Mouse (Mus musculus) heart, embryonic 11.5 days (tissue): Measurements from ENCODE around the gene Ccl26. TPM values are rescaled to one million over a fixed set of nuclear protein-coding genes. Genes with fewer than 3 reads are reported as not detected.

Source experiments
- ATAC-seq: fragments of 200-750 bp; cut with Nextera tagmentation; replicated peaks from 2 replicates; pipeline ENCODE4 v1.8.0; 2017; ENCODE audit warnings: moderate library complexity; ENCODE audit not compliant: insufficient number of reproducible peaks, low FRiP score, low TSS enrichment
- H3K27ac ChIP-seq: fragments of 300-500 bp; sonication (generic); 2 replicates; pipeline ENCODE4 v1.5.1; 2014; ENCODE audit warnings: mild to moderate bottlenecking, low read depth, low read length
- H3K27me3 ChIP-seq: fragments of 300-500 bp; sonication (generic); 2 replicates; pipeline ENCODE4 v1.6.1; 2014; ENCODE audit warnings: mild to moderate bottlenecking, low read length, mixed read lengths; ENCODE audit not compliant: control insufficient read depth, insufficient read depth
- H3K36me3 ChIP-seq: fragments of 300-500 bp; sonication (generic); 2 replicates; pipeline ENCODE4 v1.6.1; 2014; ENCODE audit warnings: mild to moderate bottlenecking, low read length, moderate library complexity, mixed read lengths; ENCODE audit not compliant: control insufficient read depth, insufficient read depth
- H3K4me1 ChIP-seq: fragments of 300-500 bp; sonication (generic); 2 replicates; pipeline ENCODE4 v1.6.1; 2014; ENCODE audit warnings: low read length; ENCODE audit not compliant: control insufficient read depth, insufficient read depth
- H3K4me2 ChIP-seq: fragments of 300-500 bp; sonication (generic); 2 replicates; pipeline ENCODE4 v1.6.1; 2014; ENCODE audit warnings: mild to moderate bottlenecking, moderate library complexity
- H3K4me3 ChIP-seq: fragments of 300-500 bp; sonication (generic); 2 replicates; pipeline ENCODE4 v1.5.1; 2014; ENCODE audit warnings: low read depth, low read length
- H3K9ac ChIP-seq: fragments of 300-500 bp; sonication (generic); 2 replicates; pipeline ENCODE4 v1.6.1; 2014; ENCODE audit warnings: mild to moderate bottlenecking, low read depth, low read length, moderate library complexity
- H3K9me3 ChIP-seq: fragments of 300-500 bp; sonication (generic); replicated peaks from 2 replicates; pipeline ENCODE4 v1.6.1; 2016; ENCODE audit warnings: low read length; ENCODE audit not compliant: control insufficient read depth
- WGBS: fragments of 180-500 bp; shearing (Covaris S2); extraction: QIAGEN DNeasy Blood & Tissue Kit; methylation state at CpG from one replicate; pipeline ENCODE4 v1.1.7; 2014; ENCODE audit not compliant: insufficient replicate concordance; 5-methylcytosine and 5-hydroxymethylcytosine counted together
- polyA plus RNA-seq: library from polyadenylated mRNA; unstranded; fragments of >200 nt; fragmentation: Nextera tagmentation; extraction: Ambion mirVana; gene quantifications from 2 replicates; pipeline ENCODE4 v1.2.1, GENCODE M21; 2014

Gene Ccl26
- polyA plus RNA-seq, 1 experiment from 2014 or later: not detected

GRCm38 (mm10) chr5:135579331-135579751, 16.0 kb upstream of the Ccl26 start:
- no peak overlapping the region for H3K4me2 ChIP-seq
- no peaks in the 10 kb centered on the region for H3K9me3 ChIP-seq
- ATAC-seq: no peak
- no peak overlapping the region for H3K9ac ChIP-seq
- H3K36me3 ChIP-seq: no peaks in the 10 kb centered on the region
- WGBS: 83% methylated on average over 10 of the region's 10 CpGs
- H3K4me3 ChIP-seq: no peak overlapping the region
- H3K4me1 ChIP-seq: no peaks in the 10 kb centered on the region
- H3K27me3 ChIP-seq: no peaks in the 10 kb centered on the region
- no peak overlapping the region for H3K27ac ChIP-seq

- Histone ChIP-seq H3K9me3 (no peaks in the 10 kb centered on the region), H3K27ac (no peak overlapping the region), H3K27me3 (no peaks in the 10 kb centered on the region), H3K4me2 (no peak overlapping the region), H3K36me3 (no peaks in the 10 kb centered on the region), H3K9ac (no peak overlapping the region), H3K4me1 (no peaks in the 10 kb centered on the region), H3K4me3 (no peak overlapping the region)
- 57% methylated on average over 4 of the region's 4 CpGs for WGBS
- ATAC-seq: no peak
These were observed 12.7 kb upstream of the Ccl26 start for GRCm38 (mm10) chr5:135576055-135576454.

- no peak within 1 kb of the TSS for H3K27ac ChIP-seq
- ATAC-seq: no peak
- WGBS: 85% methylated on average over 6 of the region's 6 CpGs
- no peak within 1 kb of the TSS for H3K4me2 ChIP-seq
- no peaks in the 10 kb centered on the region for H3K9me3 ChIP-seq
- H3K9ac ChIP-seq: no peak within 1 kb of the TSS
- no peak within 1 kb of the TSS for H3K4me3 ChIP-seq
- H3K27me3 ChIP-seq: no peaks in the 10 kb centered on the region
- no peaks in the 10 kb centered on the region for H3K4me1 ChIP-seq
- no peaks in the 10 kb centered on the region for H3K36me3 ChIP-seq
These were observed 9.6 kb upstream of the Ccl26 start, which contains the start of gene Ccl24 for GRCm38 (mm10) chr5:135573006-135573405. Ccl24 (minus strand) TSS chr5:135573049.

GRCm38 (mm10) chr5:135568698-135569097, 5.3 kb upstream of the Ccl26 start:
- Histone ChIP-seq H3K4me2 (no peak overlapping the region), H3K27me3 (no peaks in the 10 kb centered on the region), H3K9ac (no peak overlapping the region), H3K27ac (no peak overlapping the region), H3K4me3 (no peak overlapping the region), H3K4me1 (no peaks in the 10 kb centered on the region), H3K36me3 (no peaks in the 10 kb centered on the region), H3K9me3 (no peaks in the 10 kb centered on the region)
- 60% methylated on average over 6 of the region's 6 CpGs for WGBS
- no peak for ATAC-seq

GRCm38 (mm10) chr5:135567556-135568265, 4.3 kb upstream of the Ccl26 start:
- Histone ChIP-seq H3K4me3 (no peak overlapping the region), H3K27me3 (no peaks in the 10 kb centered on the region), H3K36me3 (no peaks in the 10 kb centered on the region), H3K4me1 (no peaks in the 10 kb centered on the region), H3K9ac (no peak overlapping the region), H3K4me2 (no peak overlapping the region), H3K9me3 (no peaks in the 10 kb centered on the region), H3K27ac (no peak overlapping the region)
- no peak for ATAC-seq
- 73% methylated on average over 6 of the region's 6 CpGs for WGBS

GRCm38 (mm10) chr5:135557671-135558070, 5.7 kb downstream of the Ccl26 start:
- 62% methylated on average over 3 of the region's 3 CpGs for WGBS
- no peak for ATAC-seq
- H3K27ac ChIP-seq: no peak overlapping the region

GRCm38 (mm10) chr5:135557051-135557450, 6.3 kb downstream of the Ccl26 start:
- Histone ChIP-seq H3K27me3 (no peaks in the 10 kb centered on the region), H3K36me3 (no peaks in the 10 kb centered on the region), H3K9ac (no peak overlapping the region), H3K9me3 (no peaks in the 10 kb centered on the region), H3K4me1 (no peaks in the 10 kb centered on the region), H3K4me2 (no peak overlapping the region), H3K4me3 (no peak overlapping the region), H3K27ac (no peak overlapping the region)
- ATAC-seq: no peak
- 18% methylated on average over 4 of the region's 4 CpGs for WGBS

More at GRCm38 (mm10) chr5:135557671-135558070, 5.7 kb downstream of the Ccl26 start:
- no peak overlapping the region for H3K4me3 ChIP-seq
- H3K4me1 ChIP-seq: no peaks in the 10 kb centered on the region
- H3K9me3 ChIP-seq: no peaks in the 10 kb centered on the region
- H3K27me3 ChIP-seq: no peaks in the 10 kb centered on the region
- no peaks in the 10 kb centered on the region for H3K36me3 ChIP-seq
- H3K4me2 ChIP-seq: no peak overlapping the region
- no peak overlapping the region for H3K9ac ChIP-seq

GRCm38 (mm10) chr5:135556259-135556658, 7.1 kb downstream of the Ccl26 start:
- Histone ChIP-seq H3K27ac (no peak overlapping the region), H3K4me3 (no peak overlapping the region), H3K9me3 (no peaks in the 10 kb centered on the region), H3K36me3 (no peaks in the 10 kb centered on the region), H3K4me2 (no peak overlapping the region), H3K27me3 (no peaks in the 10 kb centered on the region), H3K4me1 (no peaks in the 10 kb centered on the region), H3K9ac (no peak overlapping the region)
- WGBS: 75% methylated on average over 3 of the region's 4 CpGs
- no peak for ATAC-seq

- Histone ChIP-seq H3K27me3 (no peaks in the 10 kb centered on the region), H3K4me2 (no peak overlapping the region), H3K4me1 (no peaks in the 10 kb centered on the region), H3K27ac (no peak overlapping the region), H3K36me3 (no peaks in the 10 kb centered on the region), H3K9ac (no peak overlapping the region), H3K4me3 (no peak overlapping the region), H3K9me3 (no peaks in the 10 kb centered on the region)
- no peak for ATAC-seq
- 65% methylated on average over 3 of the region's 3 CpGs for WGBS
These were observed 11.8 kb downstream of the Ccl26 start for GRCm38 (mm10) chr5:135551591-135551990.
